ENCODE assay signal across 10 mouse cellular contexts in the genomic region with DNA sequence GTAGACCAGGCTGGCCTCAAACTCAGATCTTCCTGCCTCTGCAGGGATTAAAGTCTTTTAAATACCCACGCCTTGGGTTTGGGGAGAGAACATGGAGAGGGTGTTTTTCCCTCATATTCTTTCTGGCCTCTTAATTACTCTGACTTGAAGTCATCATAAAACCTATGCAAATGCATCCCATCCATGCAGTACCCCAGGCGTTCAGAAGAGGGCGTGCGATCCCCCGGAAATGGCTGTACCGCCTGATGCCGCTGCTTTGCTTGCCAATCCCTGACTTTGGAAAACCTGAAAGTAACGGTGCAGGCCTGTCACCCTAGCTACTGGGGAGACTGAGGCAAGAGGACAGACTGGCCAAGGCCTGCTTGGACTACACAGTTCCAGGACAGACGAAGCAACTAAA. TPM values are rescaled to one million over a fixed set of nuclear protein-coding genes. Genes with fewer than 3 reads are reported as not detected.
A peak's percentile ranks its signal among the peaks of the same experiment; 100 is the strongest.
DNase-seq lines count a peak whose midpoint lies in the region; ATAC-seq lines count a peak whose summit lies in the region.
"Had no signal": no experiment of that assay in that cellular context is flagged by ENCODE, and none has a peak within 500 bp of the region (broad histone marks: within the 10 kb centered on the region; RNA-seq: fewer than 3 reads in every experiment).

No protein-coding gene starts in this region.

- no peak overlapping the region for H3K27ac ChIP-seq in kidney, embryonic 16.5 days (ENCODE audit: low read length)
- H3K27ac ChIP-seq: neural tube, embryonic 12.5 days had no signal

- peaks cover 21% of the 10 kb centered on the region; the same call in 1 of the 2 replicates for H3K4me1 ChIP-seq in kidney, embryonic 16.5 days (ENCODE audit: insufficient read depth, low read length)

- peak; percentile 30 for DNase-seq in kidney, adult 11 months
- peak; percentile 30 for DNase-seq in urinary bladder, postnatal 25 days (ENCODE audit: low spot score)
- no peak for DNase-seq in urinary bladder, postnatal 14 days (ENCODE audit: low spot score)
- DNase-seq in cerebellum, postnatal 10 days = peak; percentile 67 to 74
- DNase-seq in heart, adult 9 months (ENCODE audit: low spot score in 2 of 2) = no peak
- DNase-seq in gastrocnemius, postnatal 4 days (ENCODE audit: low spot score in 2 of 2) = no peak

- ATAC-seq in kidney, embryonic 16.5 days (ENCODE audit: low FRiP score, low TSS enrichment) = no peak
- ATAC-seq in megakaryocyte progenitor cell, adult 5-6 weeks (replicated peaks; ENCODE audit: poor library complexity) = peak; percentile 26; the same call in 1 of the 2 replicates

- H3K36me3 ChIP-seq in kidney, embryonic 16.5 days (ENCODE audit: insufficient read depth, low read length) = no peaks in the 10 kb centered on the region
- H3K36me3 ChIP-seq: embryonic facial prominence, embryonic 13.5 days; neural tube, embryonic 12.5 days had no signal

- no peaks in the 10 kb centered on the region for H3K9me3 ChIP-seq in kidney, embryonic 16.5 days (ENCODE audit: low read length)
- H3K9me3 ChIP-seq: embryonic facial prominence, embryonic 13.5 days; neural tube, embryonic 12.5 days had no signal

- H3K4me3 ChIP-seq in kidney, embryonic 16.5 days (ENCODE audit: low read length) = no peak overlapping the region

- no peak overlapping the region for H3K9ac ChIP-seq in kidney, embryonic 16.5 days (replicated peaks; ENCODE audit: low read length)
- H3K9ac ChIP-seq: embryonic facial prominence, embryonic 13.5 days; neural tube, embryonic 12.5 days had no signal

- no peak overlapping the region for H3K4me2 ChIP-seq in kidney, embryonic 16.5 days (replicated peaks; ENCODE audit: low read depth, low read length)

- H3K27me3 ChIP-seq in kidney, embryonic 16.5 days (ENCODE audit: insufficient read depth, low read length) = no peaks in the 10 kb centered on the region
- H3K27me3 ChIP-seq: embryonic facial prominence, embryonic 13.5 days; neural tube, embryonic 12.5 days had no signal

- 66% methylated on average over 9 of the region's 9 CpGs for WGBS in kidney, embryonic 16.5 days

RNA-seq across cellular contexts. Expression of gene Tcp11, which starts 0.9 kb away (rescaled TPM):
- 6.4 and 7.6 TPM in 2 replicates for polyA plus RNA-seq in kidney, embryonic 16.5 days (2015; fragmentation: Nextera tagmentation; extraction: Ambion mirVana)
- 0.67 and 1.4 TPM in 2 replicates for total RNA-seq in megakaryocyte progenitor cell, adult 5-6 weeks (2015)
- total RNA-seq in megakaryocyte progenitor cell, adult 5-6 weeks (2017) = 2.4 and 2.5 TPM in 2 replicates
- under 1 TPM; 0.70 to 0.93 TPM for total RNA-seq in gastrocnemius, postnatal 4 days (2021)

Comparison
In these comparisons a context has a peak if more than half of its experiments do, and no peak if none do; other contexts are left out.
1. DNase-seq: peak in kidney, adult 11 months (single experiment), urinary bladder, postnatal 25 days (single experiment) and cerebellum, postnatal 10 days (2 of 2); none in urinary bladder, postnatal 14 days (single experiment), heart, adult 9 months (0 of 2) and gastrocnemius, postnatal 4 days (0 of 2).